Mouse (Mus musculus) neural tube, postnatal 0 days (tissue): ENCODE results near the gene Arfrp1. TPM values are rescaled to one million over a fixed set of nuclear protein-coding genes. Genes with fewer than 3 reads are reported as not detected.

Experiments
- polyA plus RNA-seq: library from polyadenylated mRNA; unstranded; fragments of >200 nt; fragmentation: Nextera tagmentation; extraction: Ambion mirVana; gene quantifications from 2 replicates; pipeline ENCODE4 v1.2.1, GENCODE M21; 2015

Gene Arfrp1
- polyA plus RNA-seq: 66.6 and 66.8 TPM in 2 replicates

DNA sequence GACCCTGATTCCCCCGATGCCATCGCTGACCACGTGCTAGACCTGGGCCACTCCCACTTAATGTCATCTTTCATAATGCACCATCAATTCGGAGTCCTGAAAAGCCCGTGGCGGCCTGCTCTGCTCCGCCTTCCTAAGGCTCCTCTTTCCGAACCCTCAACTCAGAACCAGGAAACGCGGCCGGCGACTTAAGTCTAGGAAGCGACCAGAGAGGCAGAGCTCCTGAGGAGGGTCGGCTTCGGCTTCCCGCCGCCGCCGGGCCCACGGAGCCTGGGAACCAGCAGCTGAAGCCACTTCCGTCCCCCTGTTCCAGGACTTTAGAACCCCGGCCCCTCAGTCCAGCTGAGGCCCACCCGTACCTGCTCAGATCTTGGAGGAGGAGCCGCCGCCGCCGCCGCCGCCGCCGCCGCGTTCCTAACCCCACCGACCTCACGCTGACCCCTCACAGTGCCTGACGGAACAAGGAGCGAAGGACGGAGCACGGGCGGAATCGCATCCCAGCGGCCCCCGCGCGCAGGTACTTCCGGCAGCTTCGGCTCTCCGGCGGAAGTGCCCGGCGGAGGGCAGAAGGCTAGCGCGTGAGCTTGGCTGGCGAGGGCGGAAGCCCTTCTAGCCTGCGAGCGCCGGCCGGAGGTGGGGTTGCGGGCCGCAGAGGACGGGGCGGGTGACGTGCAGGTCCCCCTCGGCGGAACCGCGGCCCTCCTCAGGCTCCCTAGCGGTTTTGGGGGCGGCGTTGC, at the start of gene Arfrp1, which contains the start of gene Zgpat:
Arfrp1 (minus strand) TSS at position 545 of the 737 bp plus-strand sequence.
Zgpat (plus strand) TSS at position 69 of the 737 bp plus-strand sequence.

DNA sequence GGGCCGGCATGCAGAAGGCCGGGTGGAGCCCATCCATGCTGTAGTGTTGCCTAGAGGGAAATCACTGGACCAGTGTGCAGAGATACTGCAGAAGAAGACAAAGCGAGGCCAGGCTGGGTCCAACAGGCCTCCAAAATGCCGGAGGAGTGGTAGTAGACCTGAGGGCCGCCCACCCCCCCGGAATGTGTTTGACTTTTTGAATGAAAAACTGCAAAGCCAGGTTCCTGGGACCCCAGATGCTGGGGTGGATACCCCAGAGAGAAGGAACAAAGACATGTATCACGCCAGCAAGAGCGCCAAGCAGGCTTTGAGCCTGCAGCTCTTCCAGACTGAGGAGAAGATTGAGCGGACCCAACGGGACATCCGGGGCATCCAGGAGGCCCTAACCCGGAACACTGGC, 14.6 kb upstream of the Arfrp1 start, which contains the start of gene Lime1:
Lime1 (plus strand) TSS at position 301 of the 400 bp plus-strand sequence.

DNA sequence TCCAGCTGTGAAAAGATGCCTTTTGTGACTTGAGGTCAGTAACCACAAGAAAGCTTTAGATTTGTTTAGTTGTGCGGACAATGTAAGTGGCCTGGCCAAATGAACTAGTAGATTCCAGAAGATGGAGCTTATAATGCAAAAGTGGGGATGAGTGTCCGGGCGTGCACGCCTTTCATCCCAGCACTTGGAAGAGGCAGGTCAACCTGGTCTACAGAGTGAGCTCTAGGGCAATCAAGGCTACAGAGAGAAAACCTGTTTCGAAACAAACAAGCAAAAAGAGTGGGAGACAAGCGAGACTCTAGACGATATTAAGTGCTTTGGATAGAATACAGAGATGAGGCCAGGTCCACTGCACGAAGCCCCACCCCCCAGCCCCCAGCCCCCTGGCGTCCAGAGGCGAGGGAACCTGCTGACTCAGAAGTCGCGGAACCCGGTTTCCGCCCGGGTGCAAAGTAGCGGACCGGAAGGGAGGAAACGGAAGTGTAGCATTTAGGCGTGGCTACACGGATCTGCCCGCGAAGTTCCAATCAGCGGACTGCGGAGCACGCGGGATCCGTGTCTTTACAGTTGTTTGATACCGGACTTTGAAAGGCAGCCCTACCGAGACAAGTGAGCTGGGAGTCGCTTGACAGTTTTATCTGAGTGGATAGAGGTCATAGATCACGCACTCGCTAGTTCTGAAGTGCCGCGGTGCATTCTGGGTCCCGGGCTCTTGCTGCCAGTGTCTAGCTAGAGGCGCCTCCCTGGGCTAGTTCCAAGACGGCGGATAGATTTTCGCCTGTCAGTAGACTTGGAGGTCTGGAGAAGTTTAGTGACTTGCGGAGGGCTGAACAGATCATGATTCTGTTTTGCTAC, 45.7 kb downstream of the Arfrp1 start, which contains the start of gene Rtel1:
Rtel1 (plus strand) TSS at position 492 of the 855 bp plus-strand sequence.

DNA sequence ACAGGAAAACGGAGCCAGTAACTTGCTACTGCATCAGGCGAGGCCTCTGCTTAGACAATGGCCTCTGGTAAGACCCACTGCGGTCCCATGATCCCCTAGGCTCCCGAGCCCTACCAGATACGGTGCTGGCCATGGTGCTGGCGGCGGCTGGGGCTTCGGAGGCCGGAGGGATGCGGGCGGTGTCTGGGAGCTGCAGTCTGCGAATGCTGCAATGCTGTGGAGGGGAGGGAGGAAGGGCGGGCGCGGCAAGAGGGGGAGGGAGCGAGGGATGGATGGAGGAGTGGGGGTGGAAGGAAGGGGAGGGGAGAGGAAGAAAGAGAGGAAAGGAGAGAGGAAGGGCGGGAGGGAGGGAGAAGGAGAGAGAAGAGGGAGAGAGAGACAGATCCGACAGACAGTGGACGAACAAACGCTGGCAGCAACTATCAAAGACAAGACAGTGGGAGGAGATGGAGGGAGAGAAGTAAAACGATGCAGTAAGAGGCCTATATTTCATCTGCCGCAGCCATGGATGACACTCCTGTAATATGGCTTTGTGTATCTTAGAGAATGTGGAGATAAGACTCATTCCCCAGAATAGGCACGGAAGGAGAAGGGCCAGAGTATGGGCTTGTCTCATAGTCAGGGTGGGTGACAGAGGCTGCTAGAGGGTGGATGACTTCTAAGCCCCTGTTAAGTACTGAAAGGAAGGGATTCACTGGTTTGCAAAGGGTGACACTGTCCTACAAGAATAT, 51.0 kb downstream of the Arfrp1 start, which contains the start of gene Stmn3:
Stmn3 (minus strand) TSS at position 421 of the 731 bp plus-strand sequence.

Other genes with a start within 250 kb of the Arfrp1 start
- gene Kcnq2, start 230.1 kb downstream of the Arfrp1 start, polyA plus RNA-seq: 33.0 and 38.9 TPM in 2 replicates
- 36.2 and 38.2 TPM in 2 replicates for gene Eef1a2, start 208.4 kb downstream of the Arfrp1 start, polyA plus RNA-seq
- gene Ppdpf, start 178.2 kb downstream of the Arfrp1 start, polyA plus RNA-seq: 349 and 370 TPM in 2 replicates
- not detected in 2 replicates for gene Ptk6, start 162.6 kb downstream of the Arfrp1 start, polyA plus RNA-seq
- 0.11 and 0.19 TPM in 2 replicates for gene Srms, start 152.2 kb downstream of the Arfrp1 start, polyA plus RNA-seq
- gene Fndc11, start 145.4 kb downstream of the Arfrp1 start, polyA plus RNA-seq: 0.22 TPM in 1 of 2 replicates, not detected in the other
- 0.19 and 0.21 TPM in 2 replicates for gene Helz2, start 123.4 kb downstream of the Arfrp1 start, polyA plus RNA-seq
- gene Gmeb2, start 77.4 kb downstream of the Arfrp1 start, polyA plus RNA-seq: 7.7 and 9.2 TPM in 2 replicates
- gene Stmn3, start 50.9 kb downstream of the Arfrp1 start, polyA plus RNA-seq: 1,810 and 1,899 TPM in 2 replicates
- gene Rtel1, start 45.7 kb downstream of the Arfrp1 start, polyA plus RNA-seq: 18.6 and 30.0 TPM in 2 replicates
- 42.7 and 53.2 TPM in 2 replicates for gene Zgpat, start 476 bp downstream of the Arfrp1 start, polyA plus RNA-seq
- gene Lime1, start 14.7 kb upstream of the Arfrp1 start, polyA plus RNA-seq: 27.5 and 35.9 TPM in 2 replicates
- gene Zbtb46, start 94.0 kb upstream of the Arfrp1 start, polyA plus RNA-seq: 11.9 and 14.3 TPM in 2 replicates
- not detected in 2 replicates for gene Abhd16b, start 127.8 kb upstream of the Arfrp1 start, polyA plus RNA-seq
- 110 and 122 TPM in 2 replicates for gene Tpd52l2, start 131.7 kb upstream of the Arfrp1 start, polyA plus RNA-seq
- gene Dnajc5, start 155.1 kb upstream of the Arfrp1 start, polyA plus RNA-seq: 256 and 272 TPM in 2 replicates
- gene Uckl1, start 219.5 kb upstream of the Arfrp1 start, polyA plus RNA-seq: 40.5 and 51.8 TPM in 2 replicates
- 38.9 and 44.0 TPM in 2 replicates for gene Prpf6, start 226.5 kb upstream of the Arfrp1 start, polyA plus RNA-seq
- gene Zfp512b, start 227.4 kb upstream of the Arfrp1 start, polyA plus RNA-seq: 67.1 and 78.8 TPM in 2 replicates
- gene Samd10, start 233.8 kb upstream of the Arfrp1 start, polyA plus RNA-seq: 125 and 145 TPM in 2 replicates